Mouse (Mus musculus) lung, adult 2 months (tissue): ENCODE data around the gene Il17rd.

ENCODE experiments used
- CTCF ChIP-seq: fragments of 200-500 bp; IDR thresholded peaks from 2 replicates; pipeline ENCODE4 v1.5.1; 2011; ENCODE audit warnings: mild to moderate bottlenecking, low read length, control low read depth; ENCODE audit not compliant: insufficient read depth
- POLR2A ChIP-seq: fragments of 200-500 bp; IDR thresholded peaks from 2 replicates; pipeline ENCODE4 v1.6.1; 2011; ENCODE audit warnings: low read depth, mild to moderate bottlenecking, control low read depth, low read length, borderline replicate concordance; ENCODE audit errors: extremely low read depth

DNA sequence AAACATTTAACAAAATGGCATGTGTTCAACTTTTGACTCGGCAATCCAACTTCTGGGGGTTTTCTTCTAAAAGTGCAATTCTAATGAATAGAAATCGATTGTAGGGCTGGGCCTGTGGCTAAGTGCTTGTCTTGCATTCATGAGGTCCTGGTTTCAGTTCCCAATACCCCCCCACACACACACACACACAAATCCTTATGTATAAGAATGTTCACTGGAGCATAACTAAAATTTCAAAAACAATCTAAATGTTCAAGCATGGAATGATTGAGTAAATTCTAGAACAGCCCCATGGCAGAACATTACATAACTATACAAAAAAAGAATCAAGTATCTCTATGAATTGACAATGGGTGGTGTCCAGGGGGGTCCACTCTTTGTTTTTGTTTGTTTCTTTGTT is 20.8 kb upstream of the Il17rd start:
- TF ChIP-seq CTCF, result no peak
- TF ChIP-seq POLR2A, result no peak
